Mouse (Mus musculus) liver, embryonic 11.5 days (tissue): Measurements from ENCODE around the gene Per3. TPM values are rescaled to one million over a fixed set of nuclear protein-coding genes. Genes with fewer than 3 reads are reported as not detected.
A peak's percentile ranks its signal among the peaks of the same experiment; 100 is the strongest.
"Not testable (repeated sequence)": the region's sequence is repeated elsewhere in the genome, so short reads cannot be mapped to it uniquely, and the experiment has no call there.

ENCODE experiments used
- ATAC-seq: fragments of 200-750 bp; cut with Nextera tagmentation; replicated peaks from 2 replicates; pipeline ENCODE4 v1.8.0; 2017; ENCODE audit warnings: moderate number of reproducible peaks, mild to moderate bottlenecking, moderate TSS enrichment, moderate library complexity; ENCODE audit not compliant: low FRiP score
- DNase-seq: peaks from one replicate; pipeline ENCODE4 v3.0.0-alpha.2; 2017; ENCODE audit warnings: low spot score
- H3K27ac ChIP-seq: fragments of 300-500 bp; sonication (generic); 2 replicates; pipeline ENCODE4 v1.5.1; 2014; ENCODE audit warnings: mild to moderate bottlenecking, low read depth, low read length, control low read depth
- H3K27me3 ChIP-seq: fragments of 300-500 bp; sonication (generic); replicated peaks from 2 replicates; pipeline ENCODE4 v1.6.1; 2014; ENCODE audit warnings: low read length, mixed read lengths; ENCODE audit not compliant: control insufficient read depth, insufficient read depth
- H3K36me3 ChIP-seq: fragments of 300-500 bp; sonication (generic); 2 replicates; pipeline ENCODE4 v1.6.1; 2014; ENCODE audit warnings: mild to moderate bottlenecking, low read length, moderate library complexity, mixed read lengths; ENCODE audit not compliant: control insufficient read depth, insufficient read depth
- H3K4me1 ChIP-seq: fragments of 300-500 bp; sonication (generic); replicated peaks from 2 replicates; pipeline ENCODE4 v1.6.1; 2014; ENCODE audit warnings: low read length, mixed read lengths; ENCODE audit not compliant: control insufficient read depth, insufficient read depth
- H3K4me2 ChIP-seq: fragments of 300-500 bp; sonication (generic); 2 replicates; pipeline ENCODE4 v1.6.1; 2014; ENCODE audit warnings: mild to moderate bottlenecking, control low read depth, moderate library complexity
- H3K4me3 ChIP-seq: fragments of 300-500 bp; sonication (generic); 2 replicates; pipeline ENCODE4 v1.5.1; 2014; ENCODE audit warnings: low read depth, low read length, control low read depth
- H3K9ac ChIP-seq: fragments of 300-500 bp; sonication (generic); 2 replicates; pipeline ENCODE4 v1.6.1; 2014; ENCODE audit warnings: low read depth, low read length, control low read depth
- H3K9me3 ChIP-seq: fragments of 300-500 bp; sonication (generic); 2 replicates; pipeline ENCODE4 v1.6.1; 2016; ENCODE audit warnings: low read length, inconsistent platforms, mixed read lengths; ENCODE audit not compliant: control insufficient read depth
- WGBS: fragments of 180-500 bp; shearing (Covaris S2); extraction: QIAGEN DNeasy Blood & Tissue Kit; methylation state at CpG from one replicate; pipeline ENCODE4 v1.1.7; 2014; 5-methylcytosine and 5-hydroxymethylcytosine counted together
- polyA plus RNA-seq: library from polyadenylated mRNA; unstranded; fragments of >200 nt; fragmentation: Nextera tagmentation; extraction: Ambion mirVana; gene quantifications from 2 replicates; pipeline ENCODE4 v1.2.1, GENCODE M21; 2014

The Per3 gene
- polyA plus RNA-seq, 1 experiment from 2014 or later: 7.7 TPM

- peaks cover 10% of the 10 kb centered on the region for H3K36me3 ChIP-seq
- DNase-seq (no peak), ATAC-seq (no peak)
- H3K4me1 ChIP-seq: peaks cover 3% of the 10 kb centered on the region; the same call in 1 of the 2 replicates
- H3K27ac ChIP-seq: no peak overlapping the region
- H3K27me3 ChIP-seq: no peaks in the 10 kb centered on the region
- no peaks in the 10 kb centered on the region for H3K9me3 ChIP-seq
- H3K9ac ChIP-seq: peak overlapping the region; percentile 60
- 5% methylated on average over 21 of the region's 21 CpGs for WGBS
- peak overlapping the region; percentile 63 for H3K4me3 ChIP-seq
- H3K4me2 ChIP-seq: peak overlapping the region; percentile 99
These were observed 592 bp upstream of the Per3 start for GRCm38 (mm10) chr4:151044944-151045570.

- WGBS: 57% methylated on average over 5 of the region's 5 CpGs
- H3K9me3 ChIP-seq: no peaks in the 10 kb centered on the region
- H3K27me3 ChIP-seq: no peaks in the 10 kb centered on the region
- H3K4me3 ChIP-seq: peak overlapping the region; percentile 63
- H3K9ac ChIP-seq: no peak overlapping the region
- no peak for DNase-seq
- peak overlapping the region; percentile 99 for H3K4me2 ChIP-seq
- H3K27ac ChIP-seq: no peak overlapping the region
- no peak for ATAC-seq
- H3K4me1 ChIP-seq: peaks cover 3% of the 10 kb centered on the region; the same call in 1 of the 2 replicates
- H3K36me3 ChIP-seq: no peaks in the 10 kb centered on the region; the same call in 1 of the 2 replicates
These were observed 1.2 kb downstream of the Per3 start for GRCm38 (mm10) chr4:151043281-151043680.

GRCm38 (mm10) chr4:151041506-151041905 is 3.0 kb downstream of the Per3 start:
- no peak overlapping the region for H3K9ac ChIP-seq
- DNase-seq (no peak), ATAC-seq (no peak)
- H3K4me2 ChIP-seq: no peak overlapping the region
- no peak overlapping the region for H3K27ac ChIP-seq
- H3K27me3 ChIP-seq: no peaks in the 10 kb centered on the region
- H3K9me3 ChIP-seq: no peaks in the 10 kb centered on the region
- no peaks in the 10 kb centered on the region for H3K36me3 ChIP-seq
- peaks cover 3% of the 10 kb centered on the region; the same call in 1 of the 2 replicates for H3K4me1 ChIP-seq
- H3K4me3 ChIP-seq: no peak overlapping the region
- 84% methylated on average over 5 of the region's 5 CpGs for WGBS

GRCm38 (mm10) chr4:151037800-151038199 is 6.7 kb downstream of the Per3 start:
- H3K27me3 ChIP-seq: no peaks in the 10 kb centered on the region
- H3K9me3 ChIP-seq: no peaks in the 10 kb centered on the region
- no peaks in the 10 kb centered on the region for H3K4me1 ChIP-seq
- no peak overlapping the region for H3K27ac ChIP-seq
- no peaks in the 10 kb centered on the region for H3K36me3 ChIP-seq
- no peak overlapping the region for H3K4me3 ChIP-seq
- no peak for ATAC-seq
- no peak overlapping the region for H3K4me2 ChIP-seq
- 91% methylated on average over 11 of the region's 11 CpGs for WGBS
- H3K9ac ChIP-seq: no peak overlapping the region
- no peak for DNase-seq

GRCm38 (mm10) chr4:151036521-151036920 is 7.9 kb downstream of the Per3 start:
- Histone ChIP-seq H3K9ac (no peak overlapping the region), H3K27ac (no peak overlapping the region), H3K4me1 (no peaks in the 10 kb centered on the region), H3K36me3 (no peaks in the 10 kb centered on the region), H3K9me3 (no peaks in the 10 kb centered on the region), H3K4me3 (no peak overlapping the region), H3K27me3 (no peaks in the 10 kb centered on the region), H3K4me2 (no peak overlapping the region)
- ATAC-seq: no peak
- no peak for DNase-seq
- WGBS: 81% methylated on average over 7 of the region's 7 CpGs

GRCm38 (mm10) chr4:151027001-151027400 is 17.5 kb downstream of the Per3 start:
- Histone ChIP-seq H3K36me3 (peaks cover 3% of the 10 kb centered on the region; the same call in 1 of the 2 replicates), H3K9me3 (no peaks in the 10 kb centered on the region), H3K4me1 (no peaks in the 10 kb centered on the region), H3K27me3 (no peaks in the 10 kb centered on the region), H3K9ac (no peak overlapping the region), H3K4me2 (no peak overlapping the region), H3K27ac (no peak overlapping the region), H3K4me3 (no peak overlapping the region)
- DNase-seq: no peak
- WGBS: 59% methylated on average over 6 of the region's 6 CpGs
- ATAC-seq: peak; percentile 48; the same call in 1 of the 2 replicates

GRCm38 (mm10) chr4:151024152-151024551 is 20.3 kb downstream of the Per3 start:
- Histone ChIP-seq H3K36me3 (peaks cover 3% of the 10 kb centered on the region; the same call in 1 of the 2 replicates), H3K9me3 (no peaks in the 10 kb centered on the region), H3K4me2 (no peak overlapping the region), H3K27ac (no peak overlapping the region), H3K9ac (no peak overlapping the region), H3K4me1 (0 out of 2 replicates have a peak, but pooled peaks cover 2% of the 10 kb centered on the region), H3K27me3 (no peaks in the 10 kb centered on the region), H3K4me3 (no peak overlapping the region)
- ATAC-seq (peak; percentile 85), DNase-seq (no peak)
- WGBS: 43% methylated on average over 9 of the region's 9 CpGs

- H3K4me2 ChIP-seq, H3K27ac ChIP-seq, H3K36me3 ChIP-seq, H3K27me3 ChIP-seq, H3K4me1 ChIP-seq, DNase-seq, H3K4me3 ChIP-seq, ATAC-seq, H3K9ac ChIP-seq, H3K9me3 ChIP-seq: not testable (repeated sequence)
- 93% methylated on average over 1 of the region's 1 CpGs for WGBS
These were observed 27.1 kb downstream of the Per3 start for GRCm38 (mm10) chr4:151017356-151017755.

GRCm38 (mm10) chr4:151015946-151016345 is 28.5 kb downstream of the Per3 start:
- no peak overlapping the region for H3K27ac ChIP-seq
- H3K4me2 ChIP-seq: no peak overlapping the region
- ATAC-seq (no peak), DNase-seq (no peak)
- H3K4me1 ChIP-seq: 0 out of 2 replicates have a peak, but pooled peaks cover 2% of the 10 kb centered on the region
- 83% methylated on average over 10 of the region's 10 CpGs for WGBS
- H3K4me3 ChIP-seq: no peak overlapping the region
- no peaks in the 10 kb centered on the region for H3K27me3 ChIP-seq
- 0 out of 2 replicates have a peak, but pooled peaks cover 2% of the 10 kb centered on the region for H3K36me3 ChIP-seq
- H3K9ac ChIP-seq: no peak overlapping the region
- no peaks in the 10 kb centered on the region for H3K9me3 ChIP-seq
